Mouse (Mus musculus): ENCODE measurements around the gene Cyp26b1. TPM values are rescaled to one million over a fixed set of nuclear protein-coding genes. Genes with fewer than 3 reads are reported as not detected.

Gene Cyp26b1
- total and polyA plus RNA-seq, 2 experiments from 2014 or later, result 0.46 TPM; not detected in 1

GRCm38 (mm10) chr6:84534944-84535343, 58.8 kb downstream of the Cyp26b1 start:
- TF ChIP-seq CTCF (IDR thresholded peaks at IDR 0.05; ENCODE audit: low read depth), result no peak
- no peak for TF ChIP-seq EP300 (IDR thresholded peaks at IDR 0.05; ENCODE audit: low read depth)
- H3K9me3 ChIP-seq (replicated peaks; ENCODE audit: control insufficient read depth, low read length), result no peaks in the 10 kb centered on the region
- no peak overlapping the region for H3K4me3 ChIP-seq (ENCODE audit: low read depth, low read length)
- DNase-seq (ENCODE audit: low spot score), result no peak
- no peaks in the 10 kb centered on the region for H3K36me3 ChIP-seq (replicated peaks; ENCODE audit: control insufficient read depth, insufficient read depth, low read length)
- 36% methylated on average over 3 of the region's 3 CpGs for WGBS
- no peak overlapping the region for H3K9ac ChIP-seq (replicated peaks; ENCODE audit: low read depth, low read length)
- H3K4me1 ChIP-seq (ENCODE audit: control insufficient read depth, insufficient read depth), result no peaks in the 10 kb centered on the region
- H3K27ac ChIP-seq (ENCODE audit: low read depth), result no peak overlapping the region
- H3K27me3 ChIP-seq (ENCODE audit: control insufficient read depth, insufficient read depth, low read length), result no peaks in the 10 kb centered on the region
- ATAC-seq (ENCODE audit: insufficient read depth, low read depth), result 0 out of 2 replicates have a peak, but pooled peaks have one; percentile 17
- no peak overlapping the region for H3K4me2 ChIP-seq (ENCODE audit: low read depth, low read length)

GRCm38 (mm10) chr6:84529912-84530311, 63.8 kb downstream of the Cyp26b1 start:
- no peak for ATAC-seq (ENCODE audit: insufficient read depth, low read depth)
- no peak for DNase-seq (ENCODE audit: low spot score)
- no peak overlapping the region for H3K4me2 ChIP-seq (ENCODE audit: low read depth, low read length)
- no peaks in the 10 kb centered on the region for H3K27me3 ChIP-seq (ENCODE audit: control insufficient read depth, insufficient read depth, low read length)
- no peak overlapping the region for H3K9ac ChIP-seq (replicated peaks; ENCODE audit: low read depth, low read length)
- no peaks in the 10 kb centered on the region for H3K4me1 ChIP-seq (ENCODE audit: control insufficient read depth, insufficient read depth)
- H3K27ac ChIP-seq (ENCODE audit: low read depth), result no peak overlapping the region
- TF ChIP-seq CTCF (IDR thresholded peaks at IDR 0.05; ENCODE audit: low read depth), result no peak
- TF ChIP-seq EP300 (IDR thresholded peaks at IDR 0.05; ENCODE audit: low read depth), result no peak
- H3K9me3 ChIP-seq (replicated peaks; ENCODE audit: control insufficient read depth, low read length), result no peaks in the 10 kb centered on the region
- H3K36me3 ChIP-seq (replicated peaks; ENCODE audit: control insufficient read depth, insufficient read depth, low read length), result no peaks in the 10 kb centered on the region
- H3K4me3 ChIP-seq (ENCODE audit: low read depth, low read length), result no peak overlapping the region

GRCm38 (mm10) chr6:84524901-84525601, 68.7 kb downstream of the Cyp26b1 start:
- Histone ChIP-seq H3K27ac (ENCODE audit: low read depth) (no peak overlapping the region), H3K4me1 (ENCODE audit: control insufficient read depth, insufficient read depth) (no peaks in the 10 kb centered on the region), H3K36me3 (replicated peaks; ENCODE audit: control insufficient read depth, insufficient read depth, low read length) (no peaks in the 10 kb centered on the region), H3K4me2 (ENCODE audit: low read depth, low read length) (no peak overlapping the region), H3K27me3 (ENCODE audit: control insufficient read depth, insufficient read depth, low read length) (no peaks in the 10 kb centered on the region), H3K9me3 (replicated peaks; ENCODE audit: control insufficient read depth, low read length) (no peaks in the 10 kb centered on the region), H3K4me3 (ENCODE audit: low read depth, low read length) (no peak overlapping the region), H3K9ac (replicated peaks; ENCODE audit: low read depth, low read length) (no peak overlapping the region)
- ATAC-seq (ENCODE audit: insufficient read depth, low read depth) (no peak), DNase-seq (ENCODE audit: low spot score) (no peak)
- 66% methylated on average over 7 of the region's 7 CpGs for WGBS
- TF ChIP-seq EP300 (IDR thresholded peaks at IDR 0.05; ENCODE audit: low read depth), result no peak
- no peak for TF ChIP-seq CTCF (IDR thresholded peaks at IDR 0.05; ENCODE audit: low read depth)

Measured in heart, postnatal 0 days (tissue).